Mouse (Mus musculus): ENCODE results near the gene Sbpl. TPM values are rescaled to one million over a fixed set of nuclear protein-coding genes. Genes with fewer than 3 reads are reported as not detected.

Gene Sbpl
- not detected for polyA plus RNA-seq (2017; shearing (Covaris generic))

GRCm38 (mm10) chr17:23955174-23955573, at the start of gene Sbpl:
Gene Sbpl, minus strand, starts transcription at chr17:23955274.

DNA sequence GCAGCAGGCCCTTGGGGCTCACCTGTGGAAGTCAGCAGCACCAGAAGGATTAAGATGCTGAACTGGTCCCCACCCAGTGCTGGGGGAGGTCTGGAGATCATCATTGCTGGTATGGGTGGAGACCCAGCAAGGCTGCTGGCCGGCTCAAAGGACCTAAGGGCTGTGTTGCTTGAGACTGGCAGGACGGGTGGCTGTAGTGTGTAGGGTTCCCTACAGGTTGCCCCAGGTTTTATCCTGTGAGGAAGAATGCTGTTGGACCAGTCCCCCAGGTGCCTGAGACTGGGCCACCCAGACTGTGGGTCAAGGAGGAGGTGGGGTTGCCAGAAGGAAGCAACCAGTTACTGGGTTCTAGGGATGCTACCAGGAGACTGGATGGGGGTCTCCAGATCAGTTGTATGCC, 42.8 kb upstream of the Sbpl start, which contains the start of gene Prss22:
Gene Prss22 (minus strand): TSS at position 200 of the 400 bp plus-strand sequence.

GRCm38 (mm10) chr17:23980297-23980909, 25.3 kb upstream of the Sbpl start, which contains the start of gene Prss30:
Gene Prss30, minus strand, starts transcription at chr17:23980566.

GRCm38 (mm10) chr17:23941372-23941771, 13.7 kb downstream of the Sbpl start, which contains the start of gene Sbp:
Gene Sbp, plus strand, starts transcription at chr17:23941672.

DNA sequence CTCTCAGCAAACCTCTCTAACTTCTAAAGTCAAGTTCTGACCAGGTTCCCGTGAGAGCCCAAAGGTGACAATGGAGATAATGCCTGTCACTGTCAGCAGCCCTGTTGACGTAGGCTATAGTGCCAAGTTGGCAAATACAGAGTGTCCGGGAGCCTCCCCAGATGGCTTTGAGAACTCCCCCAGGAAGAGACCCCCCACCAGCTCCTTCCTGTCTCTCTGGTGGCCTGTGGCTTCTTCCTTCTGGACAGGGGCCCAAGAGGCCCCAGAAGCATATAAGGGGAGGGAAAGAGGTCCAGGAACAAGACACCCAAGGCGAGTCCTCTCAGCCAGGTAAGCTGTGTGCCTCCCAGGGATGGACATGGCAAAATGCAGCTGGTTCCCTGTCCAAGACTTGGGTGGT, 37.9 kb downstream of the Sbpl start, which contains the start of gene Dcpp3:
Gene Dcpp3 (plus strand): TSS at position 301 of the 400 bp plus-strand sequence.

Other genes with a start within 250 kb of the Sbpl start
- not detected for gene 1520401A03Rik, start 232.5 kb downstream of the Sbpl start, polyA plus RNA-seq (2017; shearing (Covaris generic))
- 43.8 TPM for gene Pkmyt1, start 228.9 kb downstream of the Sbpl start, polyA plus RNA-seq (2017; shearing (Covaris generic))
- 5.3 TPM for gene Paqr4, start 214.4 kb downstream of the Sbpl start, polyA plus RNA-seq (2017; shearing (Covaris generic))
- 3.4 TPM for gene Kremen2, start 209.4 kb downstream of the Sbpl start, polyA plus RNA-seq (2017; shearing (Covaris generic))
- 45.2 TPM for gene Flywch1, start 183.7 kb downstream of the Sbpl start, polyA plus RNA-seq (2017; shearing (Covaris generic))
- 2.8 TPM for gene Flywch2, start 169.2 kb downstream of the Sbpl start, polyA plus RNA-seq (2017; shearing (Covaris generic))
- 999 TPM for gene Srrm2, start 164.7 kb downstream of the Sbpl start, polyA plus RNA-seq (2017; shearing (Covaris generic))
- 592 TPM for gene Elob, start 126.1 kb downstream of the Sbpl start, polyA plus RNA-seq (2017; shearing (Covaris generic))
- gene Prss33, start 119.2 kb downstream of the Sbpl start, polyA plus RNA-seq (2017; shearing (Covaris generic)) = 0.18 TPM
- not detected for gene Prss32, start 111.4 kb downstream of the Sbpl start, polyA plus RNA-seq (2017; shearing (Covaris generic))
- gene Prss41, start 111.1 kb downstream of the Sbpl start, polyA plus RNA-seq (2017; shearing (Covaris generic)) = 2.8 TPM
- gene Prss21, start 87.2 kb downstream of the Sbpl start, polyA plus RNA-seq (2017; shearing (Covaris generic)) = not detected
- not detected for gene Dcpp1, start 74.4 kb downstream of the Sbpl start, polyA plus RNA-seq (2017; shearing (Covaris generic))
- not detected for gene Dcpp2, start 74.4 kb downstream of the Sbpl start, polyA plus RNA-seq (2017; shearing (Covaris generic))
- gene Dcpp3, start 37.8 kb downstream of the Sbpl start, polyA plus RNA-seq (2017; shearing (Covaris generic)) = not detected
- not detected for gene Sbp, start 13.6 kb downstream of the Sbpl start, polyA plus RNA-seq (2017; shearing (Covaris generic))
- gene Prss30, start 25.3 kb upstream of the Sbpl start, polyA plus RNA-seq (2017; shearing (Covaris generic)) = not detected
- gene Prss22, start 42.8 kb upstream of the Sbpl start, polyA plus RNA-seq (2017; shearing (Covaris generic)) = not detected
- 0.42 TPM for gene Prss27, start 82.9 kb upstream of the Sbpl start, polyA plus RNA-seq (2017; shearing (Covaris generic))
- gene Kctd5, start 118.2 kb upstream of the Sbpl start, polyA plus RNA-seq (2017; shearing (Covaris generic)) = 27.8 TPM
- gene Pdpk1, start 195.7 kb upstream of the Sbpl start, polyA plus RNA-seq (2017; shearing (Covaris generic)) = 46.8 TPM
- gene Amdhd2, start 208.5 kb upstream of the Sbpl start, polyA plus RNA-seq (2017; shearing (Covaris generic)) = 42.3 TPM
- 308 TPM for gene Atp6v0c, start 214.4 kb upstream of the Sbpl start, polyA plus RNA-seq (2017; shearing (Covaris generic))